Mouse (Mus musculus) lung, postnatal 36 days (tissue): ENCODE data around the gene Prkd2.
A peak's percentile ranks its signal among the peaks of the same experiment; 100 is the strongest.

Source experiments
- DNase-seq: peaks from one replicate; pipeline ENCODE4 v3.0.0; 2022; ENCODE audit warnings: mixed read lengths

Gene Prkd2

GRCm38 (mm10) chr7:16869497-16869896 is 26.8 kb downstream of the Prkd2 start:
- DNase-seq, result no peak

GRCm38 (mm10) chr7:16871600-16871999 is 28.9 kb downstream of the Prkd2 start:
- DNase-seq, result no peak

- DNase-seq, result no peak
These were observed 29.8 kb downstream of the Prkd2 start for GRCm38 (mm10) chr7:16872478-16872877.

- DNase-seq, result no peak
These were observed 30.7 kb downstream of the Prkd2 start for GRCm38 (mm10) chr7:16873392-16873791.

- DNase-seq, result peak; percentile 85
These were observed 31.5 kb downstream of the Prkd2 start for GRCm38 (mm10) chr7:16874190-16874589.

GRCm38 (mm10) chr7:16874756-16875309 is 32.1 kb downstream of the Prkd2 start:
- DNase-seq, result peak; percentile 100

- DNase-seq, result no peak
These were observed 32.4 kb downstream of the Prkd2 start, which contains the start of gene Dact3 for GRCm38 (mm10) chr7:16875310-16875325. Gene Dact3 (plus strand): TSS chr7:16875317.

GRCm38 (mm10) chr7:16875326-16875725 is 32.6 kb downstream of the Prkd2 start:
- DNase-seq, result no peak

GRCm38 (mm10) chr7:16876006-16876405 is 33.3 kb downstream of the Prkd2 start:
- DNase-seq, result no peak

- DNase-seq, result no peak
These were observed 33.9 kb downstream of the Prkd2 start for GRCm38 (mm10) chr7:16876608-16877007.

GRCm38 (mm10) chr7:16877717-16878116 is 35.0 kb downstream of the Prkd2 start:
- no peak for DNase-seq

- peak; percentile 49 for DNase-seq
These were observed 37.3 kb downstream of the Prkd2 start for GRCm38 (mm10) chr7:16879796-16880547.

- no peak for DNase-seq
These were observed 37.9 kb downstream of the Prkd2 start for GRCm38 (mm10) chr7:16880615-16881014.

GRCm38 (mm10) chr7:16883162-16883561 is 40.5 kb downstream of the Prkd2 start:
- DNase-seq, result no peak

- DNase-seq, result no peak
These were observed 41.6 kb downstream of the Prkd2 start for GRCm38 (mm10) chr7:16884334-16884733.

- no peak for DNase-seq
These were observed 42.6 kb downstream of the Prkd2 start for GRCm38 (mm10) chr7:16885271-16885776.

- DNase-seq, result no peak
These were observed 43.2 kb downstream of the Prkd2 start for GRCm38 (mm10) chr7:16885905-16886304.

GRCm38 (mm10) chr7:16890536-16890935 is 47.8 kb downstream of the Prkd2 start:
- peak; percentile 34 for DNase-seq

GRCm38 (mm10) chr7:16890944-16891343 is 48.2 kb downstream of the Prkd2 start:
- DNase-seq, result peak; percentile 84

- DNase-seq, result peak; percentile 93
These were observed 49.1 kb downstream of the Prkd2 start, which contains the start of gene Gng8 for GRCm38 (mm10) chr7:16891641-16892351. Gene Gng8 (plus strand): TSS chr7:16891786.

GRCm38 (mm10) chr7:16892352-16892730 is 49.6 kb downstream of the Prkd2 start:
- no peak for DNase-seq

GRCm38 (mm10) chr7:16893612-16894011 is 50.9 kb downstream of the Prkd2 start:
- DNase-seq, result no peak

- DNase-seq, result no peak
These were observed 51.6 kb downstream of the Prkd2 start for GRCm38 (mm10) chr7:16894279-16894678.

- DNase-seq, result peak; percentile 79
These were observed 52.3 kb downstream of the Prkd2 start for GRCm38 (mm10) chr7:16895000-16895399.
